Mouse (Mus musculus) forebrain, embryonic 10.5 days (tissue): ENCODE measurements around the gene Trappc12. TPM values are rescaled to one million over a fixed set of nuclear protein-coding genes. Genes with fewer than 3 reads are reported as not detected.

ENCODE experiments used
- DNase-seq: peaks from one replicate; pipeline ENCODE4 v3.0.0-alpha.2; 2017; ENCODE audit warnings: low spot score; ENCODE audit errors: extremely low spot score
- H3K27ac ChIP-seq: fragments of 300-500 bp; sonication (generic); 2 replicates; pipeline ENCODE4 v1.5.1; 2016; ENCODE audit warnings: mild to moderate bottlenecking
- H3K27me3 ChIP-seq: fragments of 300-500 bp; sonication (generic); 2 replicates; pipeline ENCODE4 v1.6.1; 2016; ENCODE audit warnings: mild to moderate bottlenecking; ENCODE audit not compliant: poor library complexity, severe bottlenecking
- H3K36me3 ChIP-seq: fragments of 300-500 bp; sonication (generic); replicated peaks from 2 replicates; pipeline ENCODE4 v1.6.1; 2016; ENCODE audit warnings: mild to moderate bottlenecking, moderate library complexity
- H3K4me1 ChIP-seq: fragments of 300-500 bp; sonication (generic); 2 replicates; pipeline ENCODE4 v1.6.1; 2016
- H3K4me3 ChIP-seq: fragments of 300-500 bp; sonication (generic); 2 replicates; pipeline ENCODE4 v1.5.1; 2016; ENCODE audit warnings: mild to moderate bottlenecking, moderate library complexity
- H3K9me3 ChIP-seq: fragments of 300-500 bp; sonication (generic); 2 replicates; pipeline ENCODE4 v1.6.1; 2016; ENCODE audit warnings: mild to moderate bottlenecking, moderate library complexity
- WGBS: fragments of 180-500 bp; shearing (Covaris S2); methylation state at CpG from one replicate; pipeline ENCODE4 v1.1.7; 2016; 5-methylcytosine and 5-hydroxymethylcytosine counted together
- polyA plus RNA-seq: library from polyadenylated mRNA; unstranded; fragments of >200 nt; fragmentation: Nextera tagmentation; extraction: Ambion mirVana; gene quantifications from 2 replicates; pipeline ENCODE4 v1.2.1, GENCODE M21; 2016

Gene Trappc12
- polyA plus RNA-seq, 1 experiment from 2014 or later: 36.9 TPM

- Histone ChIP-seq H3K27ac (peak overlapping the region; percentile 83), H3K27me3 (0 out of 2 replicates have a peak, but pooled peaks cover 8% of the 10 kb centered on the region), H3K4me3 (no peak overlapping the region), H3K9me3 (no peaks in the 10 kb centered on the region), H3K36me3 (peaks cover 19% of the 10 kb centered on the region; the same call in 1 of the 2 replicates), H3K4me1 (peaks cover 34% of the 10 kb centered on the region)
- peak; percentile 59 for DNase-seq
- WGBS: 12% methylated on average over 6 of the region's 6 CpGs
These were observed 50.6 kb downstream of the Trappc12 start for GRCm38 (mm10) chr12:28699656-28700055.

- 82% methylated on average over 5 of the region's 5 CpGs for WGBS
- H3K27ac ChIP-seq: no peak overlapping the region
- DNase-seq: no peak
- no peaks in the 10 kb centered on the region for H3K9me3 ChIP-seq
- 0 out of 2 replicates have a peak, but pooled peaks cover 8% of the 10 kb centered on the region for H3K27me3 ChIP-seq
- peaks cover 28% of the 10 kb centered on the region for H3K4me1 ChIP-seq
- H3K36me3 ChIP-seq: peaks cover 24% of the 10 kb centered on the region; the same call in 1 of the 2 replicates
- no peak overlapping the region for H3K4me3 ChIP-seq
These were observed 51.2 kb downstream of the Trappc12 start for GRCm38 (mm10) chr12:28699086-28699485.

GRCm38 (mm10) chr12:28697821-28698595 lies 52.3 kb downstream of the Trappc12 start:
- WGBS: 71% methylated on average over 14 of the region's 14 CpGs

GRCm38 (mm10) chr12:28694776-28695175 lies 55.5 kb downstream of the Trappc12 start:
- 96% methylated on average over 7 of the region's 7 CpGs for WGBS
- H3K27me3 ChIP-seq: no peaks in the 10 kb centered on the region
- no peak for DNase-seq
- peaks cover 50% of the 10 kb centered on the region for H3K36me3 ChIP-seq
- H3K9me3 ChIP-seq: no peaks in the 10 kb centered on the region
- H3K27ac ChIP-seq: no peak overlapping the region
- no peak overlapping the region for H3K4me3 ChIP-seq
- H3K4me1 ChIP-seq: peaks cover 13% of the 10 kb centered on the region

More at GRCm38 (mm10) chr12:28697821-28698595, 52.3 kb downstream of the Trappc12 start:
- Histone ChIP-seq H3K27me3 (no peaks in the 10 kb centered on the region), H3K36me3 (peaks cover 24% of the 10 kb centered on the region; the same call in 1 of the 2 replicates), H3K4me3 (no peak overlapping the region), H3K4me1 (peaks cover 23% of the 10 kb centered on the region), H3K9me3 (no peaks in the 10 kb centered on the region), H3K27ac (no peak overlapping the region)
- DNase-seq: no peak

GRCm38 (mm10) chr12:28694231-28694630 lies 56.0 kb downstream of the Trappc12 start:
- no peaks in the 10 kb centered on the region for H3K9me3 ChIP-seq
- no peak overlapping the region for H3K27ac ChIP-seq
- peaks cover 56% of the 10 kb centered on the region for H3K36me3 ChIP-seq
- no peak overlapping the region for H3K4me3 ChIP-seq
- H3K27me3 ChIP-seq: no peaks in the 10 kb centered on the region
- 93% methylated on average over 2 of the region's 2 CpGs for WGBS
- no peak for DNase-seq
- H3K4me1 ChIP-seq: peaks cover 12% of the 10 kb centered on the region

GRCm38 (mm10) chr12:28693738-28694137 lies 56.5 kb downstream of the Trappc12 start:
- H3K4me1 ChIP-seq: peaks cover 12% of the 10 kb centered on the region
- no peak overlapping the region for H3K4me3 ChIP-seq
- no peaks in the 10 kb centered on the region for H3K9me3 ChIP-seq
- WGBS: 83% methylated on average over 3 of the region's 3 CpGs
- H3K36me3 ChIP-seq: peaks cover 61% of the 10 kb centered on the region
- DNase-seq: no peak
- H3K27ac ChIP-seq: no peak overlapping the region
- no peaks in the 10 kb centered on the region for H3K27me3 ChIP-seq

GRCm38 (mm10) chr12:28690730-28691129 lies 59.5 kb downstream of the Trappc12 start:
- H3K27me3 ChIP-seq: no peaks in the 10 kb centered on the region
- H3K4me3 ChIP-seq: no peak overlapping the region
- WGBS: 94% methylated on average over 7 of the region's 7 CpGs
- no peaks in the 10 kb centered on the region for H3K9me3 ChIP-seq
- peaks cover 57% of the 10 kb centered on the region for H3K36me3 ChIP-seq
- no peak for DNase-seq
- peaks cover 4% of the 10 kb centered on the region; the same call in 1 of the 2 replicates for H3K4me1 ChIP-seq
- H3K27ac ChIP-seq: no peak overlapping the region

- no peaks in the 10 kb centered on the region for H3K27me3 ChIP-seq
- no peak for DNase-seq
- peaks cover 4% of the 10 kb centered on the region; the same call in 1 of the 2 replicates for H3K4me1 ChIP-seq
- no peak overlapping the region for H3K27ac ChIP-seq
- no peak overlapping the region for H3K4me3 ChIP-seq
- H3K36me3 ChIP-seq: peaks cover 50% of the 10 kb centered on the region
- 73% methylated on average over 6 of the region's 6 CpGs for WGBS
- H3K9me3 ChIP-seq: no peaks in the 10 kb centered on the region
These were observed 61.3 kb downstream of the Trappc12 start for GRCm38 (mm10) chr12:28688996-28689395.

GRCm38 (mm10) chr12:28686199-28686879 lies 63.9 kb downstream of the Trappc12 start:
- Histone ChIP-seq H3K27me3 (no peaks in the 10 kb centered on the region), H3K27ac (no peak overlapping the region), H3K4me3 (no peak overlapping the region), H3K9me3 (no peaks in the 10 kb centered on the region), H3K4me1 (peaks cover 4% of the 10 kb centered on the region; the same call in 1 of the 2 replicates), H3K36me3 (peaks cover 53% of the 10 kb centered on the region)
- no peak for DNase-seq
- WGBS: 73% methylated on average over 8 of the region's 8 CpGs

GRCm38 (mm10) chr12:28685771-28686170 lies 64.5 kb downstream of the Trappc12 start:
- WGBS: 81% methylated on average over 3 of the region's 3 CpGs
- no peaks in the 10 kb centered on the region for H3K27me3 ChIP-seq
- H3K9me3 ChIP-seq: no peaks in the 10 kb centered on the region
- no peak overlapping the region for H3K4me3 ChIP-seq
- peaks cover 4% of the 10 kb centered on the region; the same call in 1 of the 2 replicates for H3K4me1 ChIP-seq
- no peak overlapping the region for H3K27ac ChIP-seq
- DNase-seq: no peak
- peaks cover 53% of the 10 kb centered on the region for H3K36me3 ChIP-seq

- Histone ChIP-seq H3K4me3 (no peak overlapping the region), H3K36me3 (peaks cover 47% of the 10 kb centered on the region), H3K27me3 (no peaks in the 10 kb centered on the region), H3K9me3 (no peaks in the 10 kb centered on the region), H3K4me1 (peaks cover 4% of the 10 kb centered on the region; the same call in 1 of the 2 replicates), H3K27ac (no peak overlapping the region)
- DNase-seq: no peak
- WGBS: 88% methylated on average over 1 of the region's 1 CpGs
These were observed 65.6 kb downstream of the Trappc12 start for GRCm38 (mm10) chr12:28684674-28685073.

GRCm38 (mm10) chr12:28675925-28676209 lies 74.4 kb downstream of the Trappc12 start:
- H3K27ac ChIP-seq: peak overlapping the region; percentile 89
- peaks cover 19% of the 10 kb centered on the region for H3K4me1 ChIP-seq
- H3K36me3 ChIP-seq: peaks cover 30% of the 10 kb centered on the region
- peak overlapping the region; percentile 61 for H3K4me3 ChIP-seq
- WGBS: 76% methylated on average over 5 of the region's 5 CpGs
- no peaks in the 10 kb centered on the region for H3K27me3 ChIP-seq
- H3K9me3 ChIP-seq: no peaks in the 10 kb centered on the region; the same call in 1 of the 2 replicates
- no peak for DNase-seq
